Mouse (Mus musculus) megakaryocyte, embryonic 14.5 days (primary cell): Measurements from ENCODE around the gene Slc29a1.

ENCODE experiments used
- FLI1 ChIP-seq: IDR thresholded peaks from 2 replicates; pipeline ENCODE4 v1.6.1; 2012; ENCODE audit warnings: low read length, inconsistent platforms, mixed read lengths
- GATA1 ChIP-seq: IDR thresholded peaks from 3 replicates; pipeline ENCODE4 v1.6.1; 2012; ENCODE audit warnings: mixed read lengths, low read length, inconsistent platforms, borderline replicate concordance

DNA sequence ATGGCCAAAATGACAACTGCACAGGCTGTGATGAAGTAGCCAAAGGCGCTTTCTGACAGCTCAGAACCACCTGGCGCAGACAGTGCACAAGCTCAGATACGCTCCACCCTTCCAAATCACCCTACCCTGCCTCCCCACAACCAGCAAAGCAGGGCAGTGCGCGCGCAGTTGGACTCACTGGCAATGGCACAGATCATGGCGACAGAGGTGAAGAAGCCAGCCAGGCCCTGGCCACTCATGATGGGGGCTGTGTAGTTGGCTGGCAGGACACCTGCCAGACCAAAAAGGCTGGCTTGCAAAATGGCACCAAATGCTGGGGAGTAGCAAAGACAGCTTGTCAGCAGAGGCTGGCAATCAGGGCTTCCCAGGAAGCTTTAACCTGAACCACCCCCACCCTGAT is 10.2 kb downstream of the Slc29a1 start:
- no peak for TF ChIP-seq GATA1
- no peak for TF ChIP-seq FLI1
